Mouse (Mus musculus) forebrain, embryonic 14.5 days (tissue): ENCODE results near the gene Ngef. TPM values are rescaled to one million over a fixed set of nuclear protein-coding genes. Genes with fewer than 3 reads are reported as not detected.

ENCODE experiments used
- ATAC-seq: fragments of 200-750 bp; cut with Nextera tagmentation; 2 replicates; pipeline ENCODE4 v1.8.0; 2017; ENCODE audit warnings: mild to moderate bottlenecking, moderate library complexity
- DNase-seq: peaks from one replicate; pipeline ENCODE4 v3.0.0-alpha.2; 2015; ENCODE audit warnings: low spot score
- H3K27ac ChIP-seq: fragments of 300-500 bp; sonication (generic); 2 replicates; pipeline ENCODE4 v1.5.1; 2014; ENCODE audit warnings: low read depth, mild to moderate bottlenecking, control low read depth, low read length, moderate library complexity
- H3K27me3 ChIP-seq: fragments of 300-500 bp; sonication (generic); replicated peaks from 2 replicates; pipeline ENCODE4 v1.6.1; 2014; ENCODE audit warnings: low read length, control low read depth, mixed read lengths; ENCODE audit not compliant: control insufficient read depth, insufficient read depth
- H3K36me3 ChIP-seq: fragments of 300-500 bp; sonication (generic); 2 replicates; pipeline ENCODE4 v1.6.1; 2014; ENCODE audit warnings: low read length, control low read depth; ENCODE audit not compliant: control insufficient read depth, insufficient read depth
- H3K4me1 ChIP-seq: fragments of 300-500 bp; sonication (generic); 2 replicates; pipeline ENCODE4 v1.6.1; 2014; ENCODE audit warnings: antibody characterized with exemption, low read length, control low read depth; ENCODE audit not compliant: control insufficient read depth, insufficient read depth
- H3K4me2 ChIP-seq: fragments of 300-500 bp; sonication (generic); 2 replicates; pipeline ENCODE4 v1.6.1; 2014; ENCODE audit warnings: mild to moderate bottlenecking, control low read depth, low read length
- H3K4me3 ChIP-seq: fragments of 300-500 bp; sonication (generic); 2 replicates; pipeline ENCODE4 v1.5.1; 2014; ENCODE audit warnings: low read depth, low read length, control low read depth
- H3K9ac ChIP-seq: fragments of 300-500 bp; sonication (generic); 2 replicates; pipeline ENCODE4 v1.6.1; 2014; ENCODE audit warnings: mild to moderate bottlenecking, low read length, control low read depth, moderate library complexity
- H3K9me3 ChIP-seq: fragments of 300-500 bp; sonication (generic); replicated peaks from 2 replicates; pipeline ENCODE4 v1.6.1; 2016; ENCODE audit warnings: low read length, control low read depth, mixed read lengths; ENCODE audit not compliant: control insufficient read depth
- WGBS: fragments of 180-500 bp; shearing (Covaris S2); extraction: QIAGEN DNeasy Blood & Tissue Kit; methylation state at CpG from one replicate; pipeline ENCODE4 v1.1.7; 2014; 5-methylcytosine and 5-hydroxymethylcytosine counted together
- polyA plus RNA-seq: library from polyadenylated mRNA; unstranded; fragments of >200 nt; fragmentation: Nextera tagmentation; extraction: Ambion mirVana; gene quantifications from 2 replicates; pipeline ENCODE4 v1.2.1, GENCODE M21; 2014

Gene Ngef
- polyA plus RNA-seq = 8.0 and 13.8 TPM in 2 replicates

DNA sequence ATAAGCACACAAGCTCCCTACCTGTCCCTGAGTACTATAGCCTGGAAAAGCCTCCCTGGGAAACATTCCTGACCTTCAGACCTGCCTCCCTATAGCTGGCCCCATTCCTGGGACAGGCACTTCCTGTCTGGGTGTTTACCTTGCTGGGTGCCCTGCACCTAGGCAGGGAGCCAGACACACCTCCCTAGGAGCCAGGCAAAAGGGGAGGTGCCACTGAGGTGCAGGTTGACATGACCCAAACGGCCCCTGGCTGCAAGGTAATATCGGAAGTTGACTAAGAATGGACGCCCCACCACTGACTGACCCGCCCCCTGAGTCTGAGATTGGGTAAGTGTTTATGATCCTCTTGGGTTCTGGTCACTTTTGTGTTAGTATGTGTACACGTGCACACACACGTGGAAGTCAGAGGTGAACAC, at the start of gene Ngef:
TSS of gene Ngef (minus strand) at position 71 of the 416 bp plus-strand sequence.
- WGBS = 78% methylated on average over 6 of the region's 6 CpGs
- H3K27ac ChIP-seq = no peak within 1 kb of the TSS; the same call in 1 of the 2 replicates

DNA sequence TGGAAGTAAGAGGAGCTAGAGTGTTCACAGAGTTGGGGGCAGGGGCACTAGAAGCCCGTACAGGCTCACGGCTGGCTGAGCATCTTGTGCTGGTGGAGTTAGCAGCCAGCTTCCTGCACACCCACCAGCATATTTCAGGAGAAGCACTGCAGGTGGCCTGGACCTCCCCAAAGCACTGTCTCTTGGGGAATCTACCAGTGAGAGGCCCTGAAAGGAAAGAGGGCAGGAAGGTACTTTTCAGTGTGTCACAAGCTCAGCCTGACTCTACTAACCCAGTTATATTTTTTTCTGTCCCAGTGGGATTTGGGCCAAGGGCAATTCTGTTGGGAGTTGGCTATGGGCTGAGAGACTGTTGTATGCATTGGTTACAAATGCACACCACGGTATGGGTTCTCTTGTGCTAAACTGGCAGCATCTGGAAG, 48.2 kb upstream of the Ngef start:
- no peaks in the 10 kb centered on the region for H3K36me3 ChIP-seq
- 50% methylated on average over 3 of the region's 3 CpGs for WGBS
- H3K9me3 ChIP-seq = no peaks in the 10 kb centered on the region
- no peak for ATAC-seq
- no peaks in the 10 kb centered on the region for H3K27me3 ChIP-seq
- DNase-seq = no peak
- H3K4me3 ChIP-seq = no peak overlapping the region
- no peak overlapping the region for H3K4me2 ChIP-seq
- no peak overlapping the region for H3K27ac ChIP-seq
- H3K9ac ChIP-seq = no peak overlapping the region
- H3K4me1 ChIP-seq = no peaks in the 10 kb centered on the region

More for the DNA sequence above, at the start of gene Ngef:
- H3K4me1 ChIP-seq = peaks cover 12% of the 10 kb centered on the region
- no peaks in the 10 kb centered on the region for H3K27me3 ChIP-seq
- H3K36me3 ChIP-seq = no peaks in the 10 kb centered on the region
- H3K9ac ChIP-seq = no peak within 1 kb of the TSS
- DNase-seq (no peak), ATAC-seq (peak; percentile 16; the same call in 1 of the 2 replicates)
- H3K4me2 ChIP-seq = no peak within 1 kb of the TSS
- no peaks in the 10 kb centered on the region for H3K9me3 ChIP-seq
- no peak within 1 kb of the TSS for H3K4me3 ChIP-seq

DNA sequence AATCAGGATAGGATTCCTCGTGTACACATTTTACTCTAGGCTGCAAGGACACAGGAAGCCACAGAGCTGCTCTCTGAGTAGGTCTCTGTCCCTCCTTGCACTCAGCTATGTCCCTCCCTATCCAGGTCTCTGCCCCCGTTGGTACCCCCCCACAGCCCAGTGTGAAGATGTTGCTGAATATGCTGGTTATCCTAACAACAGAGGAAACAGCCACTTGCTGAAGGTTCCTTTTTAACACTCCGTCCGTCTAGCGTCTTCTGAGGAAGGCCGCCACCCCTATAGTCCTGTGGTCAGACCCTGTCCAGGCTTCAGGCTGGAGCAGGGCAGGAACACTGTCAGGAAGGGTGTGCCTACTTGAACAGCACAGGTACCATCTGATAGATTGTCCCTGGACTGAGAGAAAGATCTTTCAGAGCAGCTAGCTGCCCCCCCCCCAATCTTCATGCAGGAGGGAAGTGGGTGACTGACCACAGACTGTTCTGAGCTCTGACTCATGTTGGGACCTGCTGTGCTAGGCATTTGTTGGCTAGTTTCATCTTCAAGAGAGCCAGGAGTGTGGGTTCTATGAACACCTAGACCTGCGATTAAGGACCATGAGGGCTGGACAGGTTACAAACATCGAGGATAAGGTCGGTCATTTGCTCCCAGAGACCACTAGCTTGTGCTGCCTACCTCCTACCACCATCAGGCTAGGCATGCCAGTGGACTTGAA, 47.6 kb upstream of the Ngef start:
- ATAC-seq (no peak), DNase-seq (no peak)
- H3K36me3 ChIP-seq = no peaks in the 10 kb centered on the region
- no peaks in the 10 kb centered on the region for H3K9me3 ChIP-seq
- no peaks in the 10 kb centered on the region for H3K27me3 ChIP-seq
- H3K27ac ChIP-seq = no peak overlapping the region
- no peak overlapping the region for H3K9ac ChIP-seq
- no peaks in the 10 kb centered on the region for H3K4me1 ChIP-seq
- H3K4me3 ChIP-seq = no peak overlapping the region
- WGBS = 84% methylated on average over 9 of the region's 9 CpGs
- H3K4me2 ChIP-seq = no peak overlapping the region

DNA sequence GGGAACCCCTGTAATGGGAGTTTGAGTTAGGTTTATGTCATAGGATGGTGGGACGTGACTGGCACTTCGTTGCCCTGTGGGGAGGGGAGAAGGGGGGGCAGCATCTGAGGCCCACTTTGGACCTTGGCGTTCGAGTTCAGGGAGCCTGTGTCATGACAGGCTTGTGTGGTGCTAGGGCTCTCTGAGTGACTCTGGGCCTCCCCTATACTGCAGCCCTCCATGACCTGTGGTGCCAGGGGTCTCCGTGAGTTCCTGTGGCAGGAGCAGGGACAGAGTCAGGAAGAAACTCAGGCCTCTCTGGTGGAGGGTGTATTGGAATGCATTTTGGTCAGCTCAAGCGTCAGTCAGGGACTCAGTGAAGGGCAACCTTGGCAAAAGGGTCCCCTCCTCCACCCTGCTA, 47.0 kb upstream of the Ngef start:
- WGBS = 81% methylated on average over 6 of the region's 6 CpGs
- H3K27me3 ChIP-seq = no peaks in the 10 kb centered on the region
- ATAC-seq (no peak), DNase-seq (no peak)
- H3K4me1 ChIP-seq = no peaks in the 10 kb centered on the region
- no peak overlapping the region for H3K4me2 ChIP-seq
- no peaks in the 10 kb centered on the region for H3K9me3 ChIP-seq
- no peaks in the 10 kb centered on the region for H3K36me3 ChIP-seq
- H3K4me3 ChIP-seq = no peak overlapping the region
- H3K27ac ChIP-seq = no peak overlapping the region
- H3K9ac ChIP-seq = no peak overlapping the region

DNA sequence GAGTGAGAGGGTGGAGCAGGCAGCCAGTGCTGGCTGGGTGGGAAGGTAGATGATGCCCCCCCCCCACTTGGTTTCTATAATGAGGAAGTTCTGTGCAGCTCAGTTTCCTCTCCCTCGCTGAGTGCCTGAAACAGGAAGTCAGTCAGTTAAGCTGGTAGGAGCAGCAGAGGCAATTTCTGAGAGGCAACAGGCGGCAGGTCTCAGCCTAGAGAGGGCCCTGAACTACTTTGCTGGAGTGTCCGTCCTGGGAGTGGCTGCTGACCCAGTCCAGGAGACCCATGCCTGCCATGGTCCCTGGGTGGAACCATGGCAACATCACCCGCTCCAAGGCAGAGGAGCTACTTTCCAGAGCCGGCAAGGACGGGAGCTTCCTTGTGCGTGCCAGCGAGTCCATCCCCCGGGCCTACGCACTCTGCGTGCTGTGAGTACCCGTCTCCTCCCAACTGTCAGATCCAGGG, 46.6 kb upstream of the Ngef start, which contains the start of gene Inpp5d:
TSS of gene Inpp5d (plus strand) at position 102 of the 458 bp plus-strand sequence.
- Histone ChIP-seq H3K4me3 (no peak within 1 kb of the TSS), H3K27ac (no peak within 1 kb of the TSS), H3K9me3 (no peaks in the 10 kb centered on the region), H3K4me2 (no peak within 1 kb of the TSS), H3K27me3 (no peaks in the 10 kb centered on the region), H3K9ac (no peak within 1 kb of the TSS), H3K4me1 (no peaks in the 10 kb centered on the region), H3K36me3 (no peaks in the 10 kb centered on the region)
- 85% methylated on average over 12 of the region's 12 CpGs for WGBS
- DNase-seq = no peak
- no peak for ATAC-seq

DNA sequence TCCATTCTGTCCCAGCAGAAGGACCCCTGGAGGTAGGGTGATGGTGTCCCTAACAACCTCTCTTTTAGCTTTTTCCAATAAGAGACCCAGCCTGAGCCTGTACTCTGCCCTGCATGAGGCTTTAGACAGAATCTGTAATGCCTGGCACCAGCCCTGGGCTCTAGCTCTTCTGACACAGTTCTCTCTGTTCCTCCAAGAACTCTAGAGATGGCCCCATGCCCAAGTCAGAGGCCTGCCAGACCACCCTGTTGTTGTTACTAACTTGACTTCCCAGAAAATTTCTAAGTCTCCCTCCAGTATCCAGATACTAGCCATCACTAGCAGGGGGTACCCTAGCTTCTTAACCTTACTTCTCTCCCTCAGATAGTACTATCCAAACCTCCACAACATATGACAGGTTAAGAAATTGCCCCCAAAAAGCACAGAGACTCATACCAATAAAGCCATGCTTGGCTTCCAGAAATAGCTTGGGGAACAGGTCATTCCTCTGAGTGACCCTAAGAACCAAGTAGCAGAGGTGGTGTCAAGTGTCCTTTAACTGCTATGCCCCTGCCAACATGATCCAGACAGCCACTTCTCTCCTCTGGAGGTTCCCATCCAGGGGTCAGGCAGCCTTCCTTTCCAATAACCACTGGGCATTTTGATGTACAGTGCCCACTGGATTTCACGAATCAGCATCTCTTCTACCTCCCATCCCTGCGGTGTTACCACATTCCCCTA, 41.1 kb upstream of the Ngef start:
- WGBS = 86% methylated on average over 2 of the region's 2 CpGs
- no peak overlapping the region for H3K4me2 ChIP-seq
- H3K36me3 ChIP-seq = no peaks in the 10 kb centered on the region
- H3K27me3 ChIP-seq = no peaks in the 10 kb centered on the region
- H3K4me1 ChIP-seq = no peaks in the 10 kb centered on the region
- no peak overlapping the region for H3K27ac ChIP-seq
- no peak for ATAC-seq
- DNase-seq = no peak
- no peaks in the 10 kb centered on the region for H3K9me3 ChIP-seq
- no peak overlapping the region for H3K9ac ChIP-seq
- H3K4me3 ChIP-seq = no peak overlapping the region

- Histone ChIP-seq H3K27ac (no peak overlapping the region), H3K9ac (no peak overlapping the region), H3K4me3 (no peak overlapping the region), H3K9me3 (no peaks in the 10 kb centered on the region), H3K27me3 (no peaks in the 10 kb centered on the region), H3K4me1 (no peaks in the 10 kb centered on the region), H3K4me2 (no peak overlapping the region), H3K36me3 (no peaks in the 10 kb centered on the region)
- ATAC-seq = no peak
- peak; percentile 33 for DNase-seq
- WGBS = 26% methylated on average over 7 of the region's 7 CpGs
Measured at GRCm38 (mm10) chr1:87608416-87609046, 34.9 kb upstream of the Ngef start.

DNA sequence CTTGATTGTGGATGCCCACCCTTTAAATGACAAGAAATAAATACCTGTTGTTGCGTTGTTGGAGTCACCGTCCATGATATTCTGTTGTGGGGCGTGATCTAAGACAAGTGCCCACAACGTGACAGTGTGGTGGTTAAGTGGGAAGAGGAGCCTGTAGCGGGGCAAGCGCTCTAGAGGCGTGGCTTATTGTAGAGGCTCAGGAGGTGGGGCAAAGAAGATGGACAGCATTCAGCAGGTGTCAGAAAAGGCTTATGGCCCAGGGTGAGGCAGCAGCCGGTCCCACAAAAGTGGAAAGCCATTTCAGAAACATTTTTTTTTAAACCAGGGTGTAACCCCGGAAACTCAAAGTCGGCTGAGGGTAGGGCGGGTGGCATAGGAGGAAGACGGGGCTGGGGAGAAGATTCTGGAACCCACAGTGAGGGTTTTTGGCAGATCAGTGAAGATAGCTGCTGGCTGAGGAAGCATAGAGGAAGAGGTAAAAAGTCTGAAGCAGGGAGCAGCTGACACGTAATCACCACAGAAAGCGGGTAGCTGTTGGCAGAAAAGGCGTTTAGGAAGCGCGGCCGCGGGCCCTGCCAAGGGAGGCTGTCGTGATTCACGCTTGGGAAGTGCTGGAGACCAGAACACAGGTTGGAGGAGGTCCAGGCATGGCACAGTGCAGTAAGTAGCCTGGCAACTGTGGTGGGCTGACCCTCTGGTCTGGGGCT, 33.9 kb upstream of the Ngef start:
- no peak overlapping the region for H3K4me3 ChIP-seq
- ATAC-seq (no peak), DNase-seq (peak; percentile 67)
- H3K36me3 ChIP-seq = no peaks in the 10 kb centered on the region
- WGBS = 80% methylated on average over 21 of the region's 21 CpGs
- H3K9ac ChIP-seq = no peak overlapping the region
- H3K27me3 ChIP-seq = no peaks in the 10 kb centered on the region
- no peaks in the 10 kb centered on the region for H3K4me1 ChIP-seq
- H3K9me3 ChIP-seq = no peaks in the 10 kb centered on the region
- no peak overlapping the region for H3K4me2 ChIP-seq
- no peak overlapping the region for H3K27ac ChIP-seq
